Mouse (Mus musculus) midbrain, embryonic 10.5 days (tissue): ENCODE measurements around the gene Nipbl. TPM values are rescaled to one million over a fixed set of nuclear protein-coding genes. Genes with fewer than 3 reads are reported as not detected.

Source experiments
- DNase-seq: peaks from one replicate; pipeline ENCODE4 v3.0.0-alpha.2; 2017; ENCODE audit warnings: low spot score
- H3K27ac ChIP-seq: fragments of 300-500 bp; sonication (generic); replicated peaks from 2 replicates; pipeline ENCODE4 v1.5.1; 2016; ENCODE audit warnings: mild to moderate bottlenecking
- H3K27me3 ChIP-seq: fragments of 300-500 bp; sonication (generic); 2 replicates; pipeline ENCODE4 v1.6.1; 2016; ENCODE audit warnings: low read depth, mild to moderate bottlenecking; ENCODE audit not compliant: poor library complexity, severe bottlenecking
- H3K36me3 ChIP-seq: fragments of 300-500 bp; sonication (generic); 2 replicates; pipeline ENCODE4 v1.6.1; 2016; ENCODE audit warnings: mild to moderate bottlenecking, moderate library complexity
- H3K4me1 ChIP-seq: fragments of 300-500 bp; sonication (generic); 2 replicates; pipeline ENCODE4 v1.6.1; 2016
- H3K4me3 ChIP-seq: fragments of 300-500 bp; sonication (generic); 2 replicates; pipeline ENCODE4 v1.5.1; 2016; ENCODE audit warnings: mild to moderate bottlenecking, moderate library complexity
- H3K9me3 ChIP-seq: fragments of 300-500 bp; sonication (generic); replicated peaks from 2 replicates; pipeline ENCODE4 v1.6.1; 2016; ENCODE audit warnings: mild to moderate bottlenecking
- WGBS: fragments of 180-500 bp; shearing (Covaris S2); methylation state at CpG from one replicate; pipeline ENCODE4 v1.1.7; 2016; 5-methylcytosine and 5-hydroxymethylcytosine counted together
- polyA plus RNA-seq: library from polyadenylated mRNA; unstranded; fragments of >200 nt; fragmentation: Nextera tagmentation; extraction: Ambion mirVana; gene quantifications from 2 replicates; pipeline ENCODE4 v1.2.1, GENCODE M21; 2016

Nipbl gene
- polyA plus RNA-seq, 1 experiment from 2014 or later: 15.8 TPM

DNA sequence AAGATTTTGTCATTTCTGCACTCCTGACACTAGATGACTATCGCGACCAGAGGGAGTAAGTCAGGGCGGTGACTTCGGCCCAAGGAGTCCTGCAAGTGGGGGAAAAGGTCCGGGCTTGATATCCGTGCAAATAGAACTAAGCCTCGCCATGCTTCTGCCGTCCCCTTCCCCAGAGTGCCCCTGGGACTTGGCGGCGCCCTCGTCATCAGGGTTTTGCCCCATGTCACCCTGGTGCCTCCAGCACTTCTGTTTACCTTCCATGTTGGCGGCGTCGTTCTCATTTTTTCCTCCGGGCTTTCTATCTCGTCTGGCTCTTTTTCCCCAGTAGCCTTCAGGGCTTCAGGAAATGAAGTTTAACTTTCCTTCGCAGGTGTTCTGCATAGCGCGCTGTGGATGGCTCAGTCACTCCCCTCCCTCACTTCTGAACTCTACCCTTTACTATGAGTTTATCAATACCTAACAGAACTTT, 1.7 kb upstream of the Nipbl start:
- under 1% methylated on average over 19 of the region's 19 CpGs for WGBS
- peak; percentile 57 for DNase-seq
- H3K27ac ChIP-seq: peak overlapping the region; percentile 65
- no peaks in the 10 kb centered on the region for H3K9me3 ChIP-seq
- H3K4me1 ChIP-seq: peaks cover 34% of the 10 kb centered on the region
- no peaks in the 10 kb centered on the region for H3K36me3 ChIP-seq
- peak overlapping the region; percentile 95 for H3K4me3 ChIP-seq
- no peaks in the 10 kb centered on the region for H3K27me3 ChIP-seq

DNA sequence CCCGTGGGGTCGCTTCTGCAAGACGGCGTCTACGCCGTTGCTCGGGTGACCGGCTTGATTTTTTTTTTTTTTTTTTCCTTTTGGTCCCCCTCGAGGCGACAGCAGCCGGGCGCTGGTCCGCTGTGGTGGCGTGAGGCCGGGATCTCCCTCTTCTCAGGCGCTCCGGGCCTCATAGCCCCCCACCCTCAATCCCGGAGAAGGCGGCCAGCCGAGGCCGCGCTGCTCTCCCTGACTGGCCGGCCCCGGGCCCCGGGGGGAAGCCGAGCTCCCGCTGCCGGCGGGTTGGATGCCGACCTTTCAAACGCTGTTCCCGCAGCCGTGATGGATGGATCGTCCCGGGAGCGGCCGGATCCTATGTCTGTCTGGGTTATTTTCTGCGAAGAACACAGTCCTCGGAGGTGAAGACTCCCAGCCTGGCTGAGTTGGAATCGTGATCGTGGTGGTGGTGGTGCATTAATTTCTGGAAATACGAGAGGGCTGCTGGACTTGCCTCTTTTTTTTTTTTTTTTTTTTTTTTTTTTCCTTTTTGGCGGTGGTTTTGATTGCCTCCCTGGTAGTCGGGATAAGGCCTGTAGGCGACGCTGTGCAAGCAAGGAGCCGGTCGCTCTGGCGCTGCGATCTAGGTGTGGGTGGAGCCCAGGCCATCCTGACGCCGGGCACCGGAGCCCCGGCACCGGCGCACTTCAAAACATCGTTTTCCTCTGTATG, 781 bp upstream of the Nipbl start:
- H3K9me3 ChIP-seq: no peaks in the 10 kb centered on the region

DNA sequence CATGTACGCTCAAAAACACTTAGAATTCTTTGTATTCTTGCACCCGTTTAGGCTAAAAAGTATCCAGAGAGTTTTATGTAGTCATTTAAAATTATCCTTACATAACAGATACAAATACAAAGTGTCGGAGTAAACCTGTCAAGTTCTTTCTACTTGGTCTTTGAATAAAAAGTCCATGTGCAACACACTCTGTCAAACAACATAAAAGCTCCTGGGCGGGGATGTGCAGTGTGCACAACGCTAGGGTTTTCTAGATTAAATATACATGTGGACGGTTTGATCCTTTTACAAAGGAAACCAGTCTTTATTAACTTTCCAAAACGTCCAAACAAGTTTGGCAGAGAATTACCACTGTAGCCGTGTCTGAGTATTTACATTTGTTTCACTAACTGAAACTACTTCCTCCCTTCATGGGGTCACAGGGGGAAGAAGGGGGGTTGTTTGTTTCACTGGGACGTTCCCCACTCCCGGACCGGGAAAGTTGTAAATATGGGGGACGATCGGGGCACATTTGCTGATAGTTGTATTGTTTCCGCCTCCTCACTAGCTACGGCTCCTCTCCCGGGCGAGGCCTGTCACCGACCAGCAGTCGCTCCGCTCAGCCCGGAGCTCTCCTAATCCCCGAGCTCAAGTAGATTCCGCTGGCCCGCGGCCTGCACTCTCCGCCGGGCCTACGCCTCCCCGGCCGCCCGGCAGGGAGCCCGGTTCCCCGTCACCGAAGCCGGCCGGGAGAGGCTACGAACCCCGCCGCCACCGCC, 916 bp downstream of the Nipbl start:
- no peak for DNase-seq
- H3K9me3 ChIP-seq: no peaks in the 10 kb centered on the region
- no peaks in the 10 kb centered on the region for H3K27me3 ChIP-seq
- WGBS: under 1% methylated on average over 40 of the region's 40 CpGs
- peak overlapping the region; percentile 95 for H3K4me3 ChIP-seq
- no peaks in the 10 kb centered on the region for H3K36me3 ChIP-seq
- peak overlapping the region; percentile 95 for H3K27ac ChIP-seq
- H3K4me1 ChIP-seq: peaks cover 34% of the 10 kb centered on the region

More for the DNA sequence above, 781 bp upstream of the Nipbl start:
- H3K27me3 ChIP-seq: no peaks in the 10 kb centered on the region
- peak; percentile 82 for DNase-seq
- H3K36me3 ChIP-seq: no peaks in the 10 kb centered on the region
- H3K27ac ChIP-seq: peak overlapping the region; percentile 95
- H3K4me3 ChIP-seq: peak overlapping the region; percentile 95
- 0% methylated on average over 57 of the region's 57 CpGs for WGBS
- H3K4me1 ChIP-seq: peaks cover 34% of the 10 kb centered on the region

DNA sequence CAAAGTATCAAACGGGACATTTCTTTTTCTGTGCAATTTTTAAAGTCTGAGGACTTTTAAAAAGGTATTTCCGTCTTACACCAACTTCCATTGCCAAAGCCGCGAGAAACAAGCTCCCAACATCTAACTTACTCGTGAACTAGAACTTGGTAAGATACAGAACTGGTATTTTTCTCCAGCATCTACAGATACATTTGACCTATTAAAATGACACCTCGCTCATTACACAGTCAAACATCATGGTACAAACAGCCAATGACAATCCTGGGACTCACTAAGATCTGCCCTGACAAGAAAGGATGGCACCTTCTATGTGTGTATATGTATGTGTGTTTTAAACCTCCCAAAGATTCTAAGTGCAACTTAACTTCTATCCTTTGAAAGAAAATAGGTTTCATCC, 1.5 kb downstream of the Nipbl start:
- H3K9me3 ChIP-seq: no peaks in the 10 kb centered on the region
- 2% methylated on average over 6 of the region's 6 CpGs for WGBS
- no peaks in the 10 kb centered on the region for H3K36me3 ChIP-seq
- H3K27me3 ChIP-seq: no peaks in the 10 kb centered on the region
- no peak for DNase-seq
- peak overlapping the region; percentile 95 for H3K4me3 ChIP-seq
- peak overlapping the region; percentile 95 for H3K27ac ChIP-seq
- H3K4me1 ChIP-seq: peaks cover 33% of the 10 kb centered on the region

DNA sequence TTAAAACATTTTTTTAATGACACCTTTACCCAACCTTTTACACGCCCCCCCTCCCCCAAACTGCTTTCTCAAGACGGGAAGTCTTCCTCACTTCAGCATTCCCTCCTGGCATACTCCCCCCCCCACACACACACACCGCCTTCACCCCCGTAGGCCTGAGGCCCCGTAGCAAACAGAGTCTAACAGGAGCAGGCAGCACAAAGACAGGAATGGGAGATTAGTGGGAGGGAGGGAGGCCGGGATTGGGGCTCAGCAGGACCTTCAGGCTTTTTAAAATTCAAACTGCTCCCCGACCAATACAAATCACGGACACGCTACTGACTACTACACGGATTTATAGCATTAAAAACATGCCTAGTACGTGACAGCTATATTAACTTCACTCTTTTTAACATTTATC, 2.1 kb downstream of the Nipbl start:
- H3K9me3 ChIP-seq: no peaks in the 10 kb centered on the region
- H3K27me3 ChIP-seq: no peaks in the 10 kb centered on the region
- peaks cover 27% of the 10 kb centered on the region for H3K4me1 ChIP-seq
- under 1% methylated on average over 11 of the region's 11 CpGs for WGBS
- H3K27ac ChIP-seq: peak overlapping the region; percentile 95
- H3K36me3 ChIP-seq: no peaks in the 10 kb centered on the region
- H3K4me3 ChIP-seq: peak overlapping the region; percentile 95
- DNase-seq: peak; percentile 74

DNA sequence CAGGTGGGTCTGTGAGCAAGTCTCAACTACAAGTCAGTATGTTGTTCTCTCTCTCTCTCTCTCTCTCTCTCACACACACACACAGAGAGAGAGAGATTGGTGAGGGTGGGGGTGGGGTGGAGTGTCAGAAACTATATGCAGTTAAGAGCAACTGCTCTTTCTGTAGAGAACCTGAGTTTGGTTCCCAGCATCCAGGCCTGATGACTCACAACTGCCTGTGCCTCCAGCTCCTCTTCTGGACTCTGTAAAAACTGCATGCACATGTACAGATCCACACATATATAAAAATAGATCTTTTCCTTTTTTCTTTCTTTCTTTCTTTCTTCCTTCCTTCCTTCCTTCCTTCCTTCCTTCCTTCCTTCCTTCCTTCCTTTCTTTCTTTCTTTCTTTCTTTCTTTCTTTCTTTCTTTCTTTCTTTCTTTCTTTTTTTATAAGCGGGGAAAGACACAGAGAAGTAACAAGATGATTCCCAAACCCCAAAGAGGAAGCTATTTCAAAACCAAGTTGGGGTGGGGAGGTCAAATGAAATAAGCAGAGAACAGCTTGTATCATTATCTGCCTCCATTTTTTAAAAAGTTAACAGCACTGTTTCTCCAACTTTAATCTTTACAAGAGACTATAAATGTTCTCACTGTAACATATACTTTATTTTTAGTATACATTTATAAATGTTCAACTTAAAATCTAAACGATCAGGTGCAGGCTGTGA, 10.9 kb downstream of the Nipbl start:
- H3K36me3 ChIP-seq: no peaks in the 10 kb centered on the region
- H3K4me3 ChIP-seq: no peak overlapping the region
- no peak for DNase-seq
- WGBS: 93% methylated on average over 2 of the region's 2 CpGs
- no peaks in the 10 kb centered on the region for H3K27me3 ChIP-seq
- H3K9me3 ChIP-seq: no peaks in the 10 kb centered on the region
- H3K4me1 ChIP-seq: peaks cover 3% of the 10 kb centered on the region; the same call in 1 of the 2 replicates
- H3K27ac ChIP-seq: no peak overlapping the region

DNA sequence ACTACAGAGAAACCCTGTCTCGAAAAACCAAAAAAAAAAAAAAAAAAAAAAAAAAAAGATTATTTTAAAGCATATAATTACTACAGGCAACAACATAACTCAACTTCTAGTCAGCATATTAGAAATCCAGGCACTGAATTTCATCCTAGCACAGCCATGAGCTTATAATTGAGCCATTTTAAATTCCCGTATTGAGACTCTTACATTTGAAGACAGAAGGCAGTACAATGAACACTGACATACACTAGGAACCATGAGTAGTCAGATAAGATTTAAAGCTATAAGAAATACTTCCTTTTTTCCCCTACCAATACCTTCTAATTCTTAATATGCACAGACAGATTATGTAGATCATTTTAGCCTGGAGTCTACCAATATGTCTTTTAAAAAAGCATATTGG, 11.7 kb downstream of the Nipbl start:
- 88% methylated on average over 2 of the region's 2 CpGs for WGBS
- DNase-seq: no peak
- Histone ChIP-seq H3K4me1 (peaks cover 5% of the 10 kb centered on the region; the same call in 1 of the 2 replicates), H3K27ac (no peak overlapping the region), H3K9me3 (no peaks in the 10 kb centered on the region), H3K4me3 (no peak overlapping the region), H3K27me3 (no peaks in the 10 kb centered on the region), H3K36me3 (no peaks in the 10 kb centered on the region)

DNA sequence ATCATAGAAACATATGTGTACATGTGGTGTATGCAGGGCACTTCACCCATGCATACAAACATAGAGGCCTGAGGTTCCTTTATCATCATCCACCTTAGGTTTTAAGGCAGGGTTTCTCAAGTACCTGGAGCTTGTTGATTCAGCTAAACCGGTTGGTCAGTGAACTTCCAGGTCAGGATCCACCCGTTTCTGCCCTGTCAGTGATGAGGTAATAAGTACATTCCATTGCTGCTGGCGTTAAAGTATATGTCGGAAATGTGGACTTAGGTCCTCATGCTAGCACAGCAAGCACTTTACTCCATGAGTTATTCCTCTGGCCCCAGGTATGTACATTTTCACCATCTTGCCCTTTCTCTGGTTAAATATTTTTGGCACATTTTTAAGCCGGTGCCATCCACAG, 14.8 kb downstream of the Nipbl start:
- no peaks in the 10 kb centered on the region for H3K36me3 ChIP-seq

DNA sequence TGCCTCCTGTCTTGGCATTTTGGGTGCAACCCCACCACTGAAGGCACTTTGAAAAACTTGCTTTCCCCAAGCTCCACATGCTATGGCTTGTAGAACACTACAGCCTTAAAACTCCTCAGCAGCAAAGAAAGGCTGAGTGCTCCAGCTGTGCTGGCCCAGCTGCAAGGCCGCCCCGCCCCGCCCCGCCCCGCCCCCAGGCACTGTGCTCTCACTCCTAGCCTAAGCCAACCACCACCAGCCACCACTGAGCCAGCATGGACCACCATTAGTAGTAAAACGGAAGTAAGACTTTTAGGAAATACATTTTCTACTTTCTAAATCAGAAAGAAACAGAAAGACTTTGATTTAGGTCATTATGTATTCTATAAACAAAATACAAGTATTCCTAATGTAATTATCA, 23.4 kb downstream of the Nipbl start:
- whole genome bisulfite sequencing: 10% methylated on average over 6 of the region's 6 CpGs
- H3K4me3 ChIP-seq: no peak overlapping the region
- H3K36me3 ChIP-seq: 0 out of 2 replicates have a peak, but pooled peaks cover 3% of the 10 kb centered on the region
- no peak for DNase-seq
- H3K27ac ChIP-seq: no peak overlapping the region
- no peaks in the 10 kb centered on the region for H3K27me3 ChIP-seq
- 0 out of 2 replicates have a peak, but pooled peaks cover 5% of the 10 kb centered on the region for H3K4me1 ChIP-seq
- no peaks in the 10 kb centered on the region for H3K9me3 ChIP-seq

More for the DNA sequence above, 14.8 kb downstream of the Nipbl start:
- no peak for DNase-seq
- H3K27ac ChIP-seq: no peak overlapping the region
- H3K4me3 ChIP-seq: no peak overlapping the region
- WGBS: 87% methylated on average over 5 of the region's 5 CpGs
- no peaks in the 10 kb centered on the region for H3K27me3 ChIP-seq
- H3K9me3 ChIP-seq: no peaks in the 10 kb centered on the region
- peaks cover 5% of the 10 kb centered on the region; the same call in 1 of the 2 replicates for H3K4me1 ChIP-seq

DNA sequence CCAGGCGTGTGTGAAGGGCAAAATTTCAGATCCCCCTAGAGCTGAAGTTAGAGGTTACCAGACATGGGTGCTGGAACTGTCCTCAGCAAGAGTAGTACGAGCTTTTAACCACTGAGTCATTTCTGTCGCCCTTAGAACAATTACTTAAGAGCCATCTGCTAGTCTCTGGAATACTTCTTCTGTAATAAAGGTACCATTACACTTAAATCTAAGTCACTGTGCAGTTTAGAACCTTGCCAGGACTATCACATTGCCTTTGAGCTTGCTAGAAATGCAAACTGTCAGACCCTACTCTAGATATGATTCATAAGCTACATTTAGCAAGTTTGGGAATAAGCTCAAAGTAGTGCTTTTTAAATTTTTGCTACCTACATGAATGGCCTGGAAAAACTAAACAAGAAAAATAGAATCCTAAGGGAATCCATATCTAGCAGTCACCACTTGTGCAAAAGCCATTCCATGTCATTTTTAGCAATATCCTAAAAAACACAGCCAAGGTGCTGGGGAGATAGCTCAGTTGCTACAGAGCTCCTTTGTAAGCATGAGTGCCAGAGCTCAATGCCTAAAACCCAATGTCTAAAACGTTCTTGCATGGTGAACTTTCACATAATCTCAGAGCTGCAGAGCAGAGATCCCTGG, 27.6 kb downstream of the Nipbl start:
- Histone ChIP-seq H3K36me3 (no peaks in the 10 kb centered on the region), H3K27me3 (no peaks in the 10 kb centered on the region), H3K27ac (no peak overlapping the region), H3K4me3 (no peak overlapping the region), H3K4me1 (0 out of 2 replicates have a peak, but pooled peaks cover 5% of the 10 kb centered on the region), H3K9me3 (no peaks in the 10 kb centered on the region)
- 88% methylated on average over 4 of the region's 4 CpGs for WGBS
- DNase-seq: no peak

DNA sequence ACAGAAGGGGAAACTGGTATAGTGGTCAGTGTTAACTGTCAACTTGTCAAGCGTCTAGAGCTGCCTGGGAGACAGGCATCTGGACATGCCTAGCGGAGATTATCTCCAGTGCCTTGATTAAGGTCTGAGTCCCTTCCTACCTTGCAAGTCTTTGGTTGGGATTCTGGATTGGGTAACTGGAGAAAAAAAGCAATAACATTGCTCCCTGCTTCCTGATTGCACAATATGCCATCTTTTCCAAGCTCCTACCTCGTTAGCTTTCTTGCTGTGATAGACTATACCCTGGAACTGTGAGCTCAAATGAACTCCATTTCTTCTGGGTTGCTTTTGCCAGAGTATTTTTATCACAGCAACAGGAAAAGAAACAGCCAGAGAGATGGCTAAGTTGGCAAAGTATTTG, 30.9 kb downstream of the Nipbl start:
- H3K4me3 ChIP-seq: no peak overlapping the region
- H3K4me1 ChIP-seq: no peaks in the 10 kb centered on the region
- 88% methylated on average over 3 of the region's 3 CpGs for WGBS
- no peak overlapping the region for H3K27ac ChIP-seq
- H3K27me3 ChIP-seq: no peaks in the 10 kb centered on the region
- DNase-seq: no peak
- H3K9me3 ChIP-seq: no peaks in the 10 kb centered on the region
- H3K36me3 ChIP-seq: no peaks in the 10 kb centered on the region

DNA sequence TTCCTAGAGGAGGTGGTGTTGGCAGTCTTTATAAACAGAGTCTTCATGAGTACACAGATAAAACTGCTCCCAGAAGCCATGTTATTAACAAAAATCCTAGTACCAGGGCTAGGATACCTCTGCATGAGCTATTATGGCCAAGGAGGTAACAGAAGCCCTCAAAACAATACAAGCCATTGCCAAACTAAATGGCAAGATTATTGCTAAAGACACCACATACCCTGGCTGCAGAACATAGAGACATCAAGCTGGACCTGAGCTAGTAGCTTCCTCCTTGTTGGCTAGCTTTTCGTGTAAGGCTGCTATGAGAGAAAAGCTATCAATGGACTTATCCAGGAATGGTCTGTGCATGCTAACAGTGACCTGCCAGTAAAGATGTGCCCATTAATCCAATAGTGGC, 32.4 kb downstream of the Nipbl start:
- H3K36me3 ChIP-seq: no peaks in the 10 kb centered on the region
- no peaks in the 10 kb centered on the region for H3K4me1 ChIP-seq
- 85% methylated on average over 1 of the region's 1 CpGs for WGBS
- H3K4me3 ChIP-seq: no peak overlapping the region
- no peak overlapping the region for H3K27ac ChIP-seq
- H3K27me3 ChIP-seq: no peaks in the 10 kb centered on the region
- no peak for DNase-seq
- no peaks in the 10 kb centered on the region for H3K9me3 ChIP-seq
